Mouse (Mus musculus) liver, embryonic 14.5 days (tissue): ENCODE results near the gene Tigd3.

ENCODE experiments used
- CTCF ChIP-seq: IDR thresholded peaks from 2 replicates; pipeline ENCODE4 v1.5.1; 2016; ENCODE audit warnings: antibody characterized with exemption, low read depth, control low read depth
- EP300 ChIP-seq: IDR thresholded peaks from 2 replicates; pipeline ENCODE4 v1.6.1; 2016; ENCODE audit warnings: antibody characterized with exemption, low read depth

GRCm38 (mm10) chr19:5927532-5927931 lies 33.6 kb upstream of the Tigd3 start:
- TF ChIP-seq CTCF (no peak), EP300 (no peak)
